Mouse (Mus musculus) liver, postnatal 0 days (tissue): ENCODE measurements around the gene Raph1.

Experiments used
- CTCF ChIP-seq: sonication (generic); IDR thresholded peaks from 2 replicates; pipeline ENCODE4 v1.5.1; 2016; ENCODE audit warnings: antibody characterized with exemption, low read depth
- EP300 ChIP-seq: IDR thresholded peaks from 2 replicates; pipeline ENCODE4 v1.6.1; 2016; ENCODE audit warnings: antibody characterized with exemption, low read depth, mild to moderate bottlenecking

DNA sequence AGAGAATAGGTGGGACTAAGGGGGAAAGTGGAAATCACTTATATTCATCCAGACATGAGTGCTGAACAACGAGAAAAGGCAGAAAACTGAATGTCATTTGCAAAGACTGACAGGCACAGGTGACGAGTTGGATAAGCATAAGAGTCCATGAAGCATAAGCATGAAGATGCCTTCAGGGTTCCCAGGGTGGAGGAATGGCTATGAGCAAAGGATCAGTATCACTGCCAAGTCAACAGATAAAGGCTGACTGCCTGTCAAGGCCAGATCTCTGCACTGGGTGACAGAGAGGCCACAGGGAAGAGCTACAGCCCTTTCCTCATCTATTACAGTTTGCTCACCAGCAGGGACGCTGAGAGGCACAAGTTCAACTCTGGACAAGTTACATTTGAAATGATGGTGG, 5.8 kb upstream of the Raph1 start:
- no peak for TF ChIP-seq CTCF
- TF ChIP-seq EP300: no peak
